Comparison of ENCODE assay signal across 19 mouse cellular contexts in genomic region chr7:122909296-122909695, GRCm38 (mm10). TPM values are rescaled to one million over a fixed set of nuclear protein-coding genes. Genes with fewer than 3 reads are reported as not detected.
DNase-seq lines count a peak whose midpoint lies in the region; ATAC-seq and TF ChIP-seq lines count a peak whose summit lies in the region.
"Had no signal": no experiment of that assay in that cellular context is flagged by ENCODE, and none has a peak within 500 bp of the region (broad histone marks: within the 10 kb centered on the region; RNA-seq: fewer than 3 reads in every experiment).

No protein-coding gene starts in this region.

- no peak overlapping the region for H3K9ac ChIP-seq in heart, adult 2 months (ENCODE audit: low read depth, low read length)
- H3K9ac ChIP-seq: embryonic facial prominence, embryonic 13.5 days; hindbrain, embryonic 13.5 days; lung, embryonic 15.5 days; neural tube, embryonic 15.5 days had no signal

- TF ChIP-seq POLR2A in heart, adult 2 months (IDR thresholded peaks at IDR 0.05; ENCODE audit: insufficient read depth, low read depth, low read length): no peak

- no peaks in the 10 kb centered on the region for H3K79me2 ChIP-seq in heart, adult 2 months (replicated peaks; ENCODE audit: control insufficient read depth, insufficient read depth, low read length)

- no peaks in the 10 kb centered on the region for H3K4me1 ChIP-seq in heart, adult 2 months (ENCODE audit: control insufficient read depth, insufficient read depth, low read length)
- H3K4me1 ChIP-seq: embryonic facial prominence, embryonic 13.5 days; forebrain, embryonic 10.5 days; hindbrain, embryonic 13.5 days; lung, embryonic 15.5 days; neural tube, embryonic 15.5 days had no signal

- no peaks in the 10 kb centered on the region for H3K36me3 ChIP-seq in heart, adult 2 months (ENCODE audit: control insufficient read depth, insufficient read depth, low read length)
- H3K36me3 ChIP-seq: embryonic facial prominence, embryonic 13.5 days; forebrain, embryonic 10.5 days; hindbrain, embryonic 13.5 days; lung, embryonic 15.5 days; neural tube, embryonic 15.5 days had no signal

- WGBS in heart, adult 2 months: 79% methylated on average over 8 of the region's 8 CpGs

- no peak overlapping the region for H3K4me3 ChIP-seq in heart, adult 2 months
- H3K4me3 ChIP-seq in left cerebral cortex, adult 2 months: no peak overlapping the region
- H3K4me3 ChIP-seq: embryonic facial prominence, embryonic 13.5 days; forebrain, embryonic 10.5 days; hindbrain, embryonic 13.5 days; lung, embryonic 15.5 days; neural tube, embryonic 15.5 days had no signal

- TF ChIP-seq EP300 in heart, adult 2 months (IDR thresholded peaks at IDR 0.05; ENCODE audit: insufficient read depth, low read depth, low read length): no peak

- TF ChIP-seq CTCF in heart, adult 2 months (IDR thresholded peaks at IDR 0.05): peak; percentile 53
- peak; percentile 55 for TF ChIP-seq CTCF in left cerebral cortex, adult 2 months (IDR thresholded peaks at IDR 0.05)

- ATAC-seq in megakaryocyte-erythroid progenitor cell, adult 5-6 weeks (replicated peaks; ENCODE audit: low FRiP score, low TSS enrichment, poor library complexity, severe bottlenecking): no peak

- intact Hi-C loops in heart, adult 2 months (cut with DNase I): loop anchor here (5.0 kb wide), 1 partner anchor 87 kb away; no protein-coding TSS in a partner anchor
- intact Hi-C loops in heart, postnatal 25 days (cut with DNase I): loop anchor here (5.0 kb wide), 1 partner anchor 87 kb away; no protein-coding TSS in a partner anchor
- intact Hi-C loops in left cerebral cortex, adult 2 months (cut with DNase I): loop anchor here (5.0 to 10.0 kb wide), 4 partner anchors 112 to 337 kb away; partner anchors contain the start of gene Cacng3

- H3K27me3 ChIP-seq in heart, adult 2 months (ENCODE audit: control insufficient read depth, insufficient read depth, low read length): no peaks in the 10 kb centered on the region
- H3K27me3 ChIP-seq: embryonic facial prominence, embryonic 13.5 days; hindbrain, embryonic 13.5 days; lung, embryonic 15.5 days; neural tube, embryonic 15.5 days had no signal

- no peak overlapping the region for H3K27ac ChIP-seq in heart, adult 2 months
- H3K27ac ChIP-seq in left cerebral cortex, adult 2 months: no peak overlapping the region
- H3K27ac ChIP-seq: embryonic facial prominence, embryonic 13.5 days; forebrain, embryonic 10.5 days; hindbrain, embryonic 13.5 days; lung, embryonic 15.5 days; neural tube, embryonic 15.5 days; stomach, postnatal 0 days had no signal

- peak; percentile 13 for DNase-seq in adrenal gland, postnatal 10 days
- no peak for DNase-seq in adrenal gland, adult 2 months
- no peak for DNase-seq in heart, adult 2 months
- no peak for DNase-seq in heart, postnatal 25 days (ENCODE audit: low spot score)
- peak; percentile 32 to 35 for DNase-seq in left cerebral cortex, adult 2 months (ENCODE audit: extremely low spot score in 1 of 2, low spot score in 2 of 2)
- DNase-seq in left cerebral cortex, adult 8-10 months (ENCODE audit: low spot score in 2 of 2): no peak
- peak; percentile 55 to 58 for DNase-seq in right cerebral cortex, adult 2 months (ENCODE audit: low spot score in 2 of 2)
- DNase-seq: cerebellum, adult 11-12 months; heart, adult 18-20 months; liver; retina, postnatal 1 day; thymus, postnatal 25 days had no signal

RNA-seq across cellular contexts. Expression of gene Rbbp6, which starts 56.2 kb away (rescaled TPM):
- total RNA-seq in adrenal gland, postnatal 10 days (2021): 10 to 100 TPM; 49.0 to 64.5 TPM
- total RNA-seq in adrenal gland, adult 2 months (2021): 10 to 100 TPM; 43.8 to 82.9 TPM
- polyA plus RNA-seq in adrenal gland, adult 2 months (2012; rRNA removed): 5.5 and 8.0 TPM in 2 replicates
- 10 to 100 TPM; 28.9 to 29.8 TPM for total RNA-seq in heart, adult 2 months (2021)
- 9.0 and 21.2 TPM in 2 replicates for polyA plus RNA-seq in heart, adult 2 months (2012; rRNA removed)
- total RNA-seq in heart, postnatal 25 days (2021): 10 to 100 TPM; 24.9 to 35.3 TPM
- total RNA-seq in left cerebral cortex, adult 2 months (2021): 10 to 100 TPM; 67.7 to 70.8 TPM
- 10 to 100 TPM; 60.1 to 72.3 (median 69.7) TPM for total RNA-seq in left cerebral cortex, adult 8-10 months (2022)
- 120 and 143 TPM in 2 replicates for total RNA-seq in megakaryocyte-erythroid progenitor cell, adult 5-6 weeks (2014; fragmentation: Nextera tagmentation)
- 89.7 and 95.3 TPM in 2 replicates for total RNA-seq in megakaryocyte-erythroid progenitor cell, adult 5-6 weeks (2017)

Comparison
In these comparisons a context has a peak if more than half of its experiments do, and no peak if none do; other contexts are left out.
1. DNase-seq: peak in adrenal gland, postnatal 10 days (single experiment), left cerebral cortex, adult 2 months (2 of 2) and right cerebral cortex, adult 2 months (2 of 2); none in adrenal gland, adult 2 months (single experiment), heart, adult 2 months (0 of 2), heart, postnatal 25 days (single experiment) and left cerebral cortex, adult 8-10 months (0 of 2).